Mouse (Mus musculus): Measurements from ENCODE around the gene Meaf6.

GRCm38 (mm10) chr4:125152469-125152868 is 67.5 kb downstream of the Meaf6 start:
- no peak for TF ChIP-seq POLR2A (IDR thresholded peaks at IDR 0.05; ENCODE audit: control insufficient read depth, low read depth, low read length)
- TF ChIP-seq CTCF (IDR thresholded peaks at IDR 0.05; ENCODE audit: control insufficient read depth, insufficient read depth, insufficient replicate concordance, low read depth, low read length): no peak

Measured in testis, adult 2 months (tissue).